Mouse (Mus musculus) bone marrow, adult 2 months (tissue): ENCODE data around the gene Vmn1r151.
"Not testable (repeated sequence)": the region's sequence is repeated elsewhere in the genome, so short reads cannot be mapped to it uniquely, and the experiment has no call there.

Experiments
- CTCF ChIP-seq: fragments of 200-500 bp; IDR thresholded peaks from 2 replicates; pipeline ENCODE4 v1.5.1; 2011; ENCODE audit warnings: low read length, control low read depth; ENCODE audit not compliant: control insufficient read depth, insufficient read depth
- POLR2A ChIP-seq: fragments of 200-500 bp; IDR thresholded peaks from 2 replicates; pipeline ENCODE4 v1.6.1; 2011; ENCODE audit warnings: low read depth, mild to moderate bottlenecking, control low read depth, low read length, borderline replicate concordance; ENCODE audit not compliant: control insufficient read depth

- TF ChIP-seq CTCF, POLR2A: not testable (repeated sequence)
Measured at GRCm38 (mm10) chr7:22522667-22523066, 23.2 kb upstream of the Vmn1r151 start, which contains the start of gene Vmn1r152.
